Mouse (Mus musculus): ENCODE measurements around the gene Tbc1d10b. TPM values are rescaled to one million over a fixed set of nuclear protein-coding genes. Genes with fewer than 3 reads are reported as not detected.
A peak's percentile ranks its signal among the peaks of the same experiment; 100 is the strongest.

Tbc1d10b gene
- polyA plus RNA-seq, 1 experiment from 2014 or later: 19.3 TPM

DNA sequence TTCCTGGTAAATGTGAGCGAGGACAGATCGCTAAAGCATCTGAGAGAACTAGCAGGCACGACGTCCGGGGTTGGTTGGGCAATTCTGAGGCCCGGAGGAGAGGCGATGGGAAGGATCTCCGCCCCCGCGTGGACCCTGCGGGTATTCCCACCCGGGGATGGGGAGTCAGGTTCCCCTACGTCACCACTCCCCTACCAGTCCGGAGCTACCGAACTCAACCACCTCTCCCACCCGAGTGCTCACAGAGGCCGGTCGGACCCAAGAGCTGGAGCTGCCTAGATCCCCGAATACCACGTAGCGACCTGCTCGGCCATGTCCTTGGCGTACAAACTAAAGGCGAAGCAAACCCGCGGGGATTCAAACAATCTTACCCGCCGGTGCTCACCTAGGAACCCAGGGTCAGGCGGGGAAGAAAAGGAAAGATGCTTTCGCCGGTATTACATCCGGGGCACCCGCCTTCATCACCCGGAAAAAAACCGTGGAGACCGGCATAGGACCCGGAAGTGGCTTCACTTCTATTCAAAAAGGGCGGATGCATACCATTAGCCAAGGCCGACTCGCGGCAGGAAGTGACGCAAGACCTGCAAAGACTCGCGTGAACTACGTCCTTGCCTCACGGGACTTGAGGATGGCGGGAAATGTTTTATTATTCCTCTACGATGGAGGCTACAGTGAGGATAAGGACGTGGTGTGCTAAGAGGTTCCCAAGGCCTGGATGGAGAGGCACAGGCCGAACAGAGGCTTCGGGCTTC, 12.5 kb downstream of the Tbc1d10b start, which contains the start of gene Cd2bp2:
Gene Cd2bp2, minus strand, starts transcription at position 507 of the 752 bp plus-strand sequence.
- Histone ChIP-seq H3K36me3 (ENCODE audit: control insufficient read depth, insufficient read depth, low read length) (peaks cover 40% of the 10 kb centered on the region), H3K4me1 (ENCODE audit: control insufficient read depth, insufficient read depth, low read length) (peaks cover 15% of the 10 kb centered on the region)

DNA sequence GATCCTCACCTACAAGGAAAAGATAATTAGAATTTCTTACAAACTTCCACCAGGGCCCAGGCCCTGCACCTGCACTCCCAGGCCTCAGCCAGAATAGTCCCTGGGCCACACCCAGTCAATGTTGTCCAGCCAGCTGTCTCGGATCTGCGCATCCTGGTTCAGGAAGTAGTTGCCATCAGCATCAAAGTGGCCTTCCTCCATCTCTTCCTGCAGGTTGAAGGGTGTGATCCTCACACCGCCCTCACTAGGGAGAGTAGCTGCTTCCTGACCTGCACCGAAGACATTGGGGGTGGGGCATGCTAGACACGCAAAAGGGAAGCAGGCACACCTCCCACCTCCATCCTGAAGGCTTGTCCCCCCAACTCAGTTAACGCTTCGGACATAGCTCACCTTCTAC, 13.6 kb downstream of the Tbc1d10b start:
- ATAC-seq (ENCODE audit: low FRiP score) (no peak), DNase-seq (ENCODE audit: low spot score, missing footprints) (no peak)
- Histone ChIP-seq H3K27me3 (ENCODE audit: control insufficient read depth, insufficient read depth, low read length) (no peaks in the 10 kb centered on the region), H3K4me3 (ENCODE audit: low read depth, low read length) (peak overlapping the region; percentile 85), H3K9me3 (ENCODE audit: control insufficient read depth, low read length) (no peaks in the 10 kb centered on the region), H3K27ac (ENCODE audit: low read depth, low read length) (no peak overlapping the region), H3K9ac (ENCODE audit: low read length) (peak overlapping the region; percentile 85), H3K36me3 (ENCODE audit: control insufficient read depth, insufficient read depth, low read length) (peaks cover 40% of the 10 kb centered on the region), H3K4me2 (peak overlapping the region; percentile 86), H3K4me1 (ENCODE audit: control insufficient read depth, insufficient read depth, low read length) (peaks cover 15% of the 10 kb centered on the region)
- WGBS: 83% methylated on average over 7 of the region's 7 CpGs

More for the DNA sequence above, 12.5 kb downstream of the Tbc1d10b start, which contains the start of gene Cd2bp2:
- Histone ChIP-seq H3K9ac (ENCODE audit: low read length) (peak within 1 kb of the TSS; percentile 85), H3K27me3 (ENCODE audit: control insufficient read depth, insufficient read depth, low read length) (no peaks in the 10 kb centered on the region), H3K9me3 (ENCODE audit: control insufficient read depth, low read length) (no peaks in the 10 kb centered on the region), H3K27ac (ENCODE audit: low read depth, low read length) (peak within 1 kb of the TSS; percentile 76), H3K4me3 (ENCODE audit: low read depth, low read length) (peak within 1 kb of the TSS; percentile 85), H3K4me2 (peak within 1 kb of the TSS; percentile 86)
- under 1% methylated on average over 51 of the region's 51 CpGs for WGBS
- ATAC-seq (ENCODE audit: low FRiP score) (peak; percentile 97), DNase-seq (ENCODE audit: low spot score, missing footprints) (peak; percentile 99)

DNA sequence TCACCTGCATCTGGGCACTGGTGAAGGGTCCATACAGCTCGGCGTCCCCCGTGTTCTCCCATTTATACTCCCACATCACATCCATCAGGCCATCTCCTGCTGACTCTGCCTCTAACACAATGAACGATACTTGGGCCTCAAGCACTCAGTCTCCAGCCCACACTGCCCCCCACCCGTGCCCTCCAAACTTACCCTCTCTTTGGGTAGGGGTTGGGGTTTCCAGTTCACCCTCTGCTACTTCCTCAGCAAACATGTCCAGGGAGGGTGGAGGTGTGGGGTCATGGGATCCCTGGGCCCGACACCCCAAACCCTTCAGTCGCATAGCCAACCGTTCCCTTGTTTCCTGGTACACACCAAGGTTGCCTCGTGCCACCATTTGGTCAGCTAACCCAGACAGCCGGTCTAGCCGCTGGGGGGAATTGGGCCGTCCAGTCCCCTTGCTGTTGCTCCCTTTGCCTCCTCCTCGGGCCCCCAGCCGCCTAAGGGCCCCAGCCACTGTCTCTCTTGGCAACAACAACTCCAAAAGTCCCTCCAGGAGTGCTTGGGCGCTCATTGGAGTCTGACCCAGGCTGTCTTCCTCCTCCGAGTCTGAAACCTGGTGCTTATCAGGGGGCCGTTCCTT, 14.1 kb downstream of the Tbc1d10b start:
- ATAC-seq (ENCODE audit: low FRiP score): no peak
- H3K27ac ChIP-seq (ENCODE audit: low read depth, low read length): no peak overlapping the region
- H3K9ac ChIP-seq (ENCODE audit: low read length): peak overlapping the region; percentile 85; the same call in 1 of the 2 replicates

DNA sequence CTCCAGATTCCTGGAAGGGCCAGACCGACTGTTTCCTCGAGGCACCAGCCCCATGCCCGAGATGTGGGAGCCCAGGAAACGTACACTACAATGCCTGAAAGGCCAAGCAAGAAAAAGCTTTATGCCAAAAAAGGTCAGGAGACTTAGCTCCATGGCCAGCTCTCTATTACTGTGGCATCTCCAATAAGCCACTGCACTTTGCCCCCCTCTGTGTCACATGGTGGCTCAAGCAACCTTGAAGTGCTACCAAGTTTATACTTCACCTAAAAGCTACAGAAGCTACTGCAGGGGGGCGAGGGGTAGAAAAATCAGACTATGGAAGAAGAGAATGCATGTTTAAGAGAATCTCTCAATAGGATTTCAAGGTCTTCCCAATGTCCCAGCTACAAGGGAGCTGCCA, 15.3 kb downstream of the Tbc1d10b start:
- no peak overlapping the region for H3K9ac ChIP-seq (ENCODE audit: low read length)
- H3K36me3 ChIP-seq (ENCODE audit: control insufficient read depth, insufficient read depth, low read length): peaks cover 29% of the 10 kb centered on the region
- 92% methylated on average over 5 of the region's 5 CpGs for WGBS
- H3K27ac ChIP-seq (ENCODE audit: low read depth, low read length): no peak overlapping the region
- DNase-seq (ENCODE audit: low spot score, missing footprints): no peak
- H3K4me1 ChIP-seq (ENCODE audit: control insufficient read depth, insufficient read depth, low read length): peaks cover 15% of the 10 kb centered on the region
- H3K4me3 ChIP-seq (ENCODE audit: low read depth, low read length): no peak overlapping the region
- H3K9me3 ChIP-seq (ENCODE audit: control insufficient read depth, low read length): no peaks in the 10 kb centered on the region
- ATAC-seq (ENCODE audit: low FRiP score): no peak
- H3K4me2 ChIP-seq: no peak overlapping the region
- no peaks in the 10 kb centered on the region for H3K27me3 ChIP-seq (ENCODE audit: control insufficient read depth, insufficient read depth, low read length)

More for the DNA sequence above, 14.1 kb downstream of the Tbc1d10b start:
- Histone ChIP-seq H3K27me3 (ENCODE audit: control insufficient read depth, insufficient read depth, low read length) (no peaks in the 10 kb centered on the region), H3K9me3 (ENCODE audit: control insufficient read depth, low read length) (no peaks in the 10 kb centered on the region), H3K4me3 (ENCODE audit: low read depth, low read length) (peak overlapping the region; percentile 85; the same call in 1 of the 2 replicates), H3K4me1 (ENCODE audit: control insufficient read depth, insufficient read depth, low read length) (peaks cover 15% of the 10 kb centered on the region), H3K36me3 (ENCODE audit: control insufficient read depth, insufficient read depth, low read length) (peaks cover 39% of the 10 kb centered on the region), H3K4me2 (no peak overlapping the region; the same call in 1 of the 2 replicates)
- 96% methylated on average over 17 of the region's 17 CpGs for WGBS
- no peak for DNase-seq (ENCODE audit: low spot score, missing footprints)

DNA sequence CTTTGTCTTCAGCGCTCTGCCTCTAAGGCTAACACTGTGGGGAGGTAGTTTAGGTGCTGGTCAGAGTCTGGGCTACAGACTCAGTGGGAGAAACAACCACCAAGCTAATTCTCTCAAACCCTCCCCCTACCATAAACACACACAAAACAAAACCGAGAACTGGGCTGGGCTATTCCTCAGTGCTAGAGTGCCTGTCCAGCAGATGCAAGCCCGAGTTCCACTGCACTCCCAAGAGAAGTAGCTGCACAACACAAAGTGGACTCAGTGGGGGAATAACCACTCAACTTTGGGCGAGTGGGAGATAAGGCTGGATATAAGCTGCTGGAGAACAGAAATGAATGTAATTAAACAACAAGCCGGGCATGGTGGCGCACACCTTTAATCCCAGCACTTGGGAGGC, 17.6 kb downstream of the Tbc1d10b start:
- no peak overlapping the region for H3K4me3 ChIP-seq (ENCODE audit: low read depth, low read length)
- ATAC-seq (ENCODE audit: low FRiP score) (no peak), DNase-seq (ENCODE audit: low spot score, missing footprints) (no peak)
- 86% methylated on average over 6 of the region's 6 CpGs for WGBS
- no peak overlapping the region for H3K4me2 ChIP-seq
- H3K4me1 ChIP-seq (ENCODE audit: control insufficient read depth, insufficient read depth, low read length): peaks cover 10% of the 10 kb centered on the region
- H3K27me3 ChIP-seq (ENCODE audit: control insufficient read depth, insufficient read depth, low read length): no peaks in the 10 kb centered on the region
- no peak overlapping the region for H3K27ac ChIP-seq (ENCODE audit: low read depth, low read length)
- H3K9me3 ChIP-seq (ENCODE audit: control insufficient read depth, low read length): no peaks in the 10 kb centered on the region
- H3K36me3 ChIP-seq (ENCODE audit: control insufficient read depth, insufficient read depth, low read length): peaks cover 29% of the 10 kb centered on the region
- no peak overlapping the region for H3K9ac ChIP-seq (ENCODE audit: low read length)

DNA sequence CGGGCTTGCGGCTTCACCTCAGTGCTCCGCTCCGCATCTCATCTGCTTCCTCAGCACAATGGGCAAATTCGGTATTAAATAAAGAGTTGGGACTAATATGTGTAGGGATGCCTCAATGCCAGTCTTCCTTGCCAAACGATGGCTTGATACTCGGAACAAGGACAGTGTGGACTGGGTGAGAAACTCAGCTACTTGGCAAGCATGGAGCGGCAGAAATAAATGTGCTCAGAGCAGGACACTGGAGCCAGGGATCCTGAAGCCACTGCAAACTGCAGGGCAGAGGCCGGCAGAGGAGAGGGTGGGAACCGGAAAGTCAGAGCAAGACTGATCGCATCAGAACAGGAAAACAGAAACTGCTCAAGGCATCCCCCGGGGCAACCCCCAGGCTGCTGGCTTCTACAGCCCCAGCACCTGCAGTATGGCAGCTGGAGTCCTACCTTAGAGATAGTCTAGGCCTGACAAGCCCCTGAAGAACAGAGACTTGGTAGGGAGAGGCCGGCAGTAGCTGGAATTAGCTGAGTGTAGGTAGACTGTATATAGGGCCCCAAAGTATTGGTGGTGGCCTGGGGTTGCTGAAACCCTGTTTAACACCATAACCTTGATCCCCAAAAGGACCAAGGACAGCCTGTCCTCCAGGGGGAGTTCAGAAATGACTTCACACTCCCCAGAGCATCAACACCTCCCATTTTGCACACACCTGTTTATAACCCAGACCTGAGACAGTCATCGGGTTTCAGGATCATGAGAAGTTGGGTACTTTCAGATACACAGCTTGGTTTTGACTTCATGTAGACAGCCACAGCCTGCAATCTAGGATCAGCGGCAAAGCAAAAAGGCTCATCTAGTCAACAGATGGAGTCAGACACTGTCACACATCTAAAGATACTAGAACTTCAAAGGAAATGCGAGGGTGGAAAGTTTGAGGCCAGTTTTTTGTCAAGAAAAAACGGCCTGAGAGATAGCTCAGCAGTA, 19.7 kb downstream of the Tbc1d10b start:
- Histone ChIP-seq H3K9ac (ENCODE audit: low read length) (no peak overlapping the region), H3K36me3 (ENCODE audit: control insufficient read depth, insufficient read depth, low read length) (peaks cover 18% of the 10 kb centered on the region), H3K4me1 (ENCODE audit: control insufficient read depth, insufficient read depth, low read length) (no peaks in the 10 kb centered on the region), H3K4me2 (no peak overlapping the region), H3K9me3 (ENCODE audit: control insufficient read depth, low read length) (no peaks in the 10 kb centered on the region), H3K27ac (ENCODE audit: low read depth, low read length) (no peak overlapping the region), H3K27me3 (ENCODE audit: control insufficient read depth, insufficient read depth, low read length) (no peaks in the 10 kb centered on the region), H3K4me3 (ENCODE audit: low read depth, low read length) (no peak overlapping the region)
- DNase-seq (ENCODE audit: low spot score, missing footprints) (no peak), ATAC-seq (ENCODE audit: low FRiP score) (no peak)
- 89% methylated on average over 17 of the region's 17 CpGs for WGBS

DNA sequence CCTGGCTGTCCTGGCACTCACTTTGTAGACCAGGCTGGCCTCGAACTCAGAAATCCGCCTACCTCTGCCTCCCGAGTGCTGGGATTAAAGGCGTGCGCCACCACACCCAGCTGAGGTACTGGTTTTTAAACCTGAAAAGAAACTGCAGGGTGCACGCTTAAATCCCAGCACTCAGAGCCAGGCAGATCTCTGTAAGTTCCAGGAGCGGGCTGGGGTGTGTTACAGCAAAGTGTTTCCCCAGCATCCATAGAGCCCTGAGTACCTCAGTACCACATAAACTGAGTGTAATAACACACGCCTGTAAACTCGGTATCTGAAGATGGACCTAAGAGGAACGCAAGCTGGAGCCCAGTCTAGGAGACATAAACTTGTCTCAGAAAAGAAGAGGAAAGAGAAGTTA, 20.9 kb downstream of the Tbc1d10b start:
- DNase-seq (ENCODE audit: low spot score, missing footprints): no peak
- 73% methylated on average over 10 of the region's 10 CpGs for WGBS
- H3K27me3 ChIP-seq (ENCODE audit: control insufficient read depth, insufficient read depth, low read length): no peaks in the 10 kb centered on the region
- H3K9ac ChIP-seq (ENCODE audit: low read length): no peak overlapping the region
- H3K4me1 ChIP-seq (ENCODE audit: control insufficient read depth, insufficient read depth, low read length): no peaks in the 10 kb centered on the region
- H3K9me3 ChIP-seq (ENCODE audit: control insufficient read depth, low read length): no peaks in the 10 kb centered on the region
- no peak overlapping the region for H3K4me3 ChIP-seq (ENCODE audit: low read depth, low read length)
- H3K27ac ChIP-seq (ENCODE audit: low read depth, low read length): no peak overlapping the region
- ATAC-seq (ENCODE audit: low FRiP score): no peak
- H3K4me2 ChIP-seq: no peak overlapping the region
- H3K36me3 ChIP-seq (ENCODE audit: control insufficient read depth, insufficient read depth, low read length): peaks cover 8% of the 10 kb centered on the region

DNA sequence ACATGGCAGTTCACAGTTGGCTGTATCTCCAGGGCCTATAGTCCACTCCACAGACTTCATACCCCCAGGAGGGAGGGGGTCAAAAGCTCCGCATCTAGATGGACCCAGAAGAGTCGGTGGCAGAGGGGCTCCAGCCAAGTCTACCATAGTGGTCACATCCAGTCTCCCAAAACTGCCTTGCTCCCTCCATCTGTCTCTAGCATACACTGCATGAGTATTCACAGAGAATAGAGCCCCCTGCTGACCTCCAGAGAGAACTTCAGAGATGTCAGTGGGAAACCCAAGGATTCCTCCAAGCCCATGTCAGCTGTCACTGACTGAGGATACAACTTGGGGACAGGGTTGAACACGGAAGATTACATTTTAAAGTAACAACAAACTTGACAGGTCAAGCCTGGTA, 22.7 kb downstream of the Tbc1d10b start:
- Histone ChIP-seq H3K27ac (ENCODE audit: low read depth, low read length) (no peak overlapping the region), H3K9me3 (ENCODE audit: control insufficient read depth, low read length) (no peaks in the 10 kb centered on the region), H3K36me3 (ENCODE audit: control insufficient read depth, insufficient read depth, low read length) (no peaks in the 10 kb centered on the region), H3K4me2 (no peak overlapping the region), H3K4me3 (ENCODE audit: low read depth, low read length) (no peak overlapping the region), H3K4me1 (ENCODE audit: control insufficient read depth, insufficient read depth, low read length) (no peaks in the 10 kb centered on the region), H3K27me3 (ENCODE audit: control insufficient read depth, insufficient read depth, low read length) (no peaks in the 10 kb centered on the region), H3K9ac (ENCODE audit: low read length) (no peak overlapping the region)
- ATAC-seq (ENCODE audit: low FRiP score): no peak
- WGBS: 74% methylated on average over 3 of the region's 3 CpGs
- DNase-seq (ENCODE audit: low spot score, missing footprints): no peak
